Mouse (Mus musculus) retina, adult 2 months (tissue): ENCODE data around the gene Rab13.
"Not testable (repeated sequence)": the region's sequence is repeated elsewhere in the genome, so short reads cannot be mapped to it uniquely, and the experiment has no call there.

Experiments used
- DNase-seq: peaks from one replicate; pipeline ENCODE4 v3.0.0-alpha.2; 2012; ENCODE audit warnings: low read depth, low spot score

Rab13 gene

DNA sequence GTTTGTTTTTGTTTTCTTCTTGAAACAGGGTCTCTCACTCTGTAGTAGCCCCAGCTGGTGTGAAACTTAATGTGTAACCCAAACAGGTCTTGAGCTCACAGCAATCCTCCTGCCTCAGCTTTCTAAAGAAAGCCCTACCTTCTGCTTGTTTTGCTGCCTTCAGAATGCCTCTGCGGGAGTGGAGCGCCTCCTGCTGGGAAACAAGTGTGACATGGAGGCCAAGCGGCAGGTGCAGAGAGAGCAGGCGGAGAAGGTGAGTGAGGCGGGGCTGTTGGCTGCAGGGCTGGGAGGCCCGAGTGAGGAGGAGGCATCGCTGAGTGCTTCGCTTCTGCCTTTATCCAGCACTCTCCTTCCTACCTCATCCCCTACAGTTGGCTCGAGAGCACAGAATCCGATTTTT, 10.8 kb downstream of the Rab13 start:
- DNase-seq: no peak

DNA sequence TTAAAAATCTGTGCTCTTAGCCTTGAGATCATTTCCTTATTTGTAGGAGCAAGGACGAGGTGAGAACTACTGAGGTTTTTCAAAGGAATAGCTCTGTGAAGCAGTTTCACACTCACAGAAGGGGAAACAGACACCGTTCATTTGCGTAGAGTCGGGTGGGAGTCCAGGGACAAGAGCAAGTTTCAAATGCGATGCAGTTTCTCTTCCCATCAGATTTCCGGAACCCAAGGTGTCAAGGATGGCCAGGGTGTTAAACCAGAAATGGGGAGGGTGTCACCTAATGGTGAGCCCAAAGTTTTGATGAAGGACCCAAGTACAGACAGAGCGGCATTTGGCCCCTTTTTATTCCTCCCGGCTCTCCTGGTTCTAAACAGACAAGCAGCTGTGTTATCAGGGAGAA, 17.6 kb downstream of the Rab13 start:
- DNase-seq: no peak

DNA sequence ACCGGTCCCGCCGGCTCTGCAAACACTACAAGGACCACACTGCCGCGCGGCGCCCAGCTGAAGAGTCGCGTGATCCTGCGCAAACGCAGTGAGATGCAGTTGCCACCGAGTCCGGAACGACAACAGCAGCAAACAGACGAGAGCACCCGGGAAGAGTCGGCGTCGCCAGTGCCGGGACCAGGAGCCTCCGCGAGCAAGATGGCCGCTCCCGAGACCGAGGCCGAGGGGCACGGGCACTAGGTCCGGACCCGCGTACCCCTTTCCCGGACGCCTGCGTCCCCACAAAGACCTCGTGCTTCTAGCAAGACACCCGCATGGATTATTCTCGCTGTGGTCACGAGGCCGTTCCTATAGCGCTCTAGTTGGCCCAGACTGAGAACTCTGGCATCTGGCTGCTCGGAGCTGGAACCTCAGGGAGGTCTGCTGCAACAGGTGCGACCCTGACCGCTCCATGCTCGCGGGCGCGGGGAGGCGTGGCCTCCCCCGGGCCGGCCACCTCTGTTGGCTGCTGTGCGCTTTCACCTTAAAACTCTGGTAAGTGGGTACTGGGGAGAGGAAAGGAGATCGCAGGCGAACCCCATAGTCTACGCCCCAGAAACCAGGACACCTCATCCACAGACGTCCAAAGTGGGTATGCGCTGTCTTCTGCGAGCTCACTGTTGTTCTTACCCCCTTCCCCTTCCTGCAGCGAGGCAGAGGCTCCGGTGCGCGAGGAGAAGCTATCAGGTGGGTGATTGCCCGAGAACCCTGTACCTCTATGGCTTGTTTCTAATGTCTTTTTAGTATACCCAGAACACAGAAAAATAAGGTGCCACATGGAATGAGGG, 18.2 kb downstream of the Rab13 start, which contains the start of gene Jtb:
TSS of gene Jtb (plus strand) at position 91 of the 827 bp plus-strand sequence.
- DNase-seq: peak; percentile 82

DNA sequence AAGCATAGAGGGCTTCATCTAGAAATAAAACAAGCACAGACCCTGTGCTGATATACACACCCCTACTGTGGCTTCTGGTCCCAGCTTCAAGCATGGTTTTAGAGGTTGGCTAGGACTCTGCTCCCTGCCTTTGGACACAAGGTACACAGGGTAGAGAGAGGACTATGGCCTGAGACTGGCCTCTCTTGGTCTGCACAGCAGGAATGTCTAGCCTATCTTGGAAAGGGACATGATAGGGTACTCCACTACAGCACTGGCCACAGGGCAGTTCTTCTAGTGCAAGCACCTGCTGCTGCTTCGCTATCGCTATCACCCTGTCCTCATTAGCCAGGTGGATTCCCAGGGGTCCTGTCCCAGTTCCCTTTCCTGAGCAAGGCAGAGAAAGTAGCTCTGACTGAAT, 27.8 kb downstream of the Rab13 start:
- DNase-seq: no peak

DNA sequence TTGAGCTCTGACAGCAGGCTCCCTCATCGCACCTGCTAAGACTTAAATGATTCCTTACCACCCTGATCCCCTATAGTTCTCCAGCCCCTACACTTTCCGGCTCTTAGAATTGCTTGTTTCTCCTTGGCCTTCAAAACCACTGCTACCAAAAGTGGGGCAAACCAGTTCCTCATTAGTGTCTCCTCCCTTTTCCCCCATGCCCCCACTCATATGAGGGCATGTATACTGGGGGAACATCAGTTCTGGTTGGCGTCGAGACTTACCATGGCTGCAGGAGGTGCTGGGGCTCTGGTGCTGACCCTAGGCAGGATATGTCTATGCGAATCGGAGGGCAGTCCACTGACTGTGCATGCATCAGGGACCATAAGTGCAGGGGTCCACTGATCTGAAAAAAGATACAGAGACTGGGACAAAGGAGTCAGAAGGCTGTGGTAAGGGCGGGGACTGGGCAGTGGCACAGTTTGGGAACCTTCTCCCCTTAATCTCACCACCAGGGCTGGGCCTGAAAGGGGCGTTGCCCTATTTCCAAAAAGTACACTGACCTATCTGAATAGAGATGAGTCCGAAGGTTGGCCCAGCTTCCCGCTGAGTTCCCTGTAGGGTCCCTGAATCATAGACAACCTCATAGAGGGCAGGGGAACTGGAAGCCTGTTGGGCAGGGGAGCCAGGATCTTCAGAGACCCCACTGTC, 28.3 kb downstream of the Rab13 start:
- no peak for DNase-seq

DNA sequence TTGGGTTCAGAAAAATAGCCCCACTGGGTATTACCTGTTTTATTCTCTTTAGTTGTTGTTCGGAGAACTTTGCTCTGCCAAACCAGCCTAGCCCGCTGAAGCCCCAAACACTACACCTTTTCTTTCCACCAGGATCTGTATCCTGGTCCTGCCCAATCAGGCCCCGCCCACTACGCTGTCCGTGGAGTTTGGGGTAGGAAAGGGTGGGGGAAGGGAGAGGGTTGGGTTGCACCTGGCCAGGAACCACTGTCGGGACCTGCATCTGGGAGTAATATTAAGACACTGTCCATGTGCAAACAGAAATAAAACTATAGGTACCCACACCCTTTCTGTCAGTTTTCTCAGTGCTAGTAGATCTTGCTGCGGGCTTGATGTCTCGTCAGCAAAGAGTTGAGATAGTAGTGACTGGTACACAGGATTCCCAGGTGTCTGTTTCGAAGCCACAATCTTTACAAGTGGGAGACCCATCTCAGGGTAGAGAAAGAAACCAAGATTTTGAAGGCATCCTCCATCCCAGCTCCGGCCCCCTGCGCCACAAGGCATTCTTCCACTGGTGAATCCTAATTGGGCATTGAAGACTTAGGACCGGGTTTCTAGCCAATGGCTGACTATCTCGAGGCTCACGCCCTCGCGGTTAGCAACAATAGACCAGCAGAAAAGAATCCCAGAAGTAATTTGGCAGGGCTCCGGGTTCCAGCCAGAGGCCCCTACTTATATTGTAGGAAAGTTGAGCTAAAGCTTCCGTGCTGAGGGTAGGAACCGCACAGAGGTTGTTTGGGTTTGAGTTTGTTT, 29.7 kb downstream of the Rab13 start, which contains the start of gene Creb3l4:
TSS of gene Creb3l4 (minus strand) at position 529 of the 792 bp plus-strand sequence.
- DNase-seq: no peak

DNA sequence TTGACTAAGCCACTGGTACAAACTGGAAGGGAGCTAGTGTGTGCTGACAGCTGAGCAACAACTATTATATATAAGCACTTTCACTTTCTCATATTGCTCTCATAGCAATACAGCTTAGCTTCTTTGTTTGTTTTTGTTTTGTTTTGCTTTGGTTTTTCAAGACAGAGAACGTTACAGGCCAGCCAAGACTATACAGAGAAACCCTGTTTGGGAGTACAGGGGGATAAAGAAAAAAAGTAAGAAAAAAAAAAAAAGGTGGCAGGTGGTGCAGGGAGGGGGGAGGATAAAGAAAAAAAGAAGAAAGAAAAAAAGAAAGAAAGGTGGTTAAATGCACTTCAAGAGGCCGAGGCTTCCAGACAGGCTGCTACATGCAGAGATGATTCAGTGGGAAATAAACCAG, 31.9 kb downstream of the Rab13 start:
- DNase-seq: no peak

DNA sequence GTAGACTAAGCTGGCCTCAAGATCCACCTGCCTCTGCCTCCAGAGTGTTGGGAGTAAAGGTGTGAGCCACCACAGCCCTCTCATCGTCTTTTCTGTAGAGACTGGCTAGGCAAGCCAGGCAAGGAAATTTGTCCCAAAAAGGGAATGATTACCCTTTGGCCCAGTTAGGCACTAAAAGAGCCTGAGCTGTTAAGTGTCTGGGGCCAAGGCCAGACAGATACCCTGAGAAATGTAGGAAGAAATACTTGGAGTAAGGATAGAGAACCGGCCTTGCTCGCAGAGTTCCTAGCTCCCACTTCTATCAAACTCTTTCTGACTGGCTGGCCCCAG, 34.1 kb downstream of the Rab13 start:
- DNase-seq: no peak

DNA sequence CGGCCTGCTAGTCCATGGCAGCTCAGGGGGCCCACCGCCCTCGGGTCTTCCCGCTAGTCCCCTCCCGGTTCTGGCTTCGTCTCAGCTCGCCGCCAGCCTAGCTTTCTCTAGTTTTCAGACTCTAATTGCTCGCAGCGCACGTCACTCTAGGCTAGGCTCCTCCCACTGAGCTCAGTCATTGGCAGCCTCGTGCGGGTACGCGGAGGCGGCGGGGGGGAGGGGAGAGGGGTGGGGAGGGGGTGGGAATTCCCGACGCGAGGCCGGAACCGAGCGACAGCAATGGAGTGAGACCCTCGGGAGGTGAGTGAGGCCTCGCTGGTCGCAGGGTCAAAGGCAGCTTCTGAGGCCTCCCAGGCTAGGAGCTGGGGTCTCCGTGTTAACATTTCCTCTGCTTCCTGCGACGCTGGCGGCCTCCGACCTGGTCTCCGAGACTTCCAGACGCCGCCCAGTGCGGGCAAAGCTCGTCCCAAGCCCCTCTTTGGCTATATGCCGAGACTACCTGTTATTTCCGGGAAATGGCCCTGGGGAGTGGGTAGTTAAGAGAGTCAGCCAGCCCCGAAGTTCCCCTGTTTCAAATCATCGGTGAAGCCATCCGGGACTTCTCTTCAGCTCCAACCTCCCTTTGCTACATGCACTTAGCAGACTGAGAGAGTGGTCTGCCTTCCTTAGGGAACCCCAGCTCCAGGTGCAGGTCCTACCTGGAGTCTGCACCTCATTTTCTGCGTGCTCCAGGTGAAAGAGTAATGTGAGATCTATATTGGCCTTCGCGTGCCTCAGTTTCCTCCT, 34.7 kb downstream of the Rab13 start, which contains the start of gene Slc39a1:
TSS of gene Slc39a1 (plus strand) at position 213 of the 786 bp plus-strand sequence.
- peak; percentile 76 for DNase-seq

DNA sequence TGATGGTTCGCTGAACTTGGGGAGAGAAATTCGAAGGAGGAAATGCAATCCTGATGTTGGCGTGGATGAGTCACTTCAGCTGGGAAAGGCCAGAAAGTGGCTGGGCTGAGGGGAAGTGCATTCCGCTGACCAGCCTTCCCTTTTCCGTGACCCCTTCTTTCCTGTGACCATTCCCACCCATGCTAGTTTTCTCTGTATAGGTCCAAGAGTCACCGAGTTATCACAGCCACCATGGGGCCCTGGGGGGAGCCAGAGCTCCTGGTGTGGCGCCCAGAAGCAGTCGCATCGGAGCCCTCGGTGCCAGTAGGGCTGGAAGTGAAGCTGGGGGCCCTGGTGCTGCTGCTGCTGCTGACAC, 35.2 kb downstream of the Rab13 start:
- DNase-seq: no peak

DNA sequence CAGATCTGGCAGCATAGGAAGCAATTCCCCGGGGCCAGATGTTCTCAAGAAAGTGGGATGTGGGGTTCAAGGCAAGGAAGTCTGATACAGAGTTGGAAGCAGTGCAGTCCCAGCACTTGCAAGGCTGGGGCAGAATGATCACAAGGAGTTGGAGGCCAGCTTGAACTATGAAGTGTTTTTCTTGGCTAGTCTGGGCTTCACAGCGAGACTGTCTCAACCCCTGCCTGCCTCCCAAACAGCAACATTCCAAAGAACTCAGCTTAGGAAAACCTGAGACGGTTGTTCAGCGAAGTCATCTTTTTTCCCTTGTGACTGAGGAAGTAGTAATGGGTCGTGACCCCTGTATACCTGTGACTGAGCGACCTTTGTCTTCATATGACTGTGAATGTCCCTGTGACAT, 37.3 kb downstream of the Rab13 start:
- DNase-seq: no peak

DNA sequence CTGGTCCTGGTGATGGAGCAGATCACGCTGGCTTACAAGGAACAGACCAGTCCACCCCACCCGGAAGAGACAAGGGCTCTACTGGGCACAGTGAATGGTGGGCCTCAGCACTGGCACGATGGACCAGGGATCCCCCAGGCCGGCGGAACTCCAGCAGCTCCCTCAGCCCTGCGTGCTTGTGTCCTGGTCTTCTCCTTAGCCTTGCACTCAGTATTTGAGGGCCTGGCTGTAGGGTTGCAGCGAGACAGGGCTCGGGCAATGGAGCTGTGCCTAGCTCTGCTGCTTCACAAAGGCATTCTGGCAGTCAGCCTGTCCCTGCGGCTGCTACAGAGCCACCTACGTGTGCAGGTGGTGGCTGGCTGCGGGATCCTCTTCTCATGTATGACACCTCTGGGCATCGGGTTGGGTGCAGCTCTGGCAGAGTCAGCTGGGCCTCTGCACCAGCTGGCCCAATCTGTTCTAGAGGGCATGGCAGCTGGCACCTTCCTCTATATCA, 38.3 kb downstream of the Rab13 start:
- not testable (repeated sequence) for DNase-seq

DNA sequence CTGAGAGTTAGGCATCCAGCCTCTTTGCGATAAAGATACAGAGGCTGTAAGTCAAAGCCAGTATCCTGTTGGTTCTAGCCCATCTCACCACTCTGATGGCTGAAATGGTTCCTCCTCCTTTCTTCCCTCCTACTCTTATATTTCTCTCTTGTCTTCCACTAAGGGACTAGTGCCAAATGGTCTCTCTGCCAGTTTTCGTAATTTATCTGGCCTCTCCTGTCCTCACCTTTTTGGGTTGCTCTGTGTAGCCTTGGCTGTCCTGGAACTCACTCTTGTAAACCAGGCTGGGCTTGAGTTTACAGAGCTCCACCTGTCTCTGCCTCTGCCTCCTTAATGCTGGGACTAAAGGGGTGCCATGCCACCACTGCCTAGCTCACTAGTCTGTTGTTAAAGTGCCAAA, 39.2 kb downstream of the Rab13 start:
- not testable (repeated sequence) for DNase-seq

DNA sequence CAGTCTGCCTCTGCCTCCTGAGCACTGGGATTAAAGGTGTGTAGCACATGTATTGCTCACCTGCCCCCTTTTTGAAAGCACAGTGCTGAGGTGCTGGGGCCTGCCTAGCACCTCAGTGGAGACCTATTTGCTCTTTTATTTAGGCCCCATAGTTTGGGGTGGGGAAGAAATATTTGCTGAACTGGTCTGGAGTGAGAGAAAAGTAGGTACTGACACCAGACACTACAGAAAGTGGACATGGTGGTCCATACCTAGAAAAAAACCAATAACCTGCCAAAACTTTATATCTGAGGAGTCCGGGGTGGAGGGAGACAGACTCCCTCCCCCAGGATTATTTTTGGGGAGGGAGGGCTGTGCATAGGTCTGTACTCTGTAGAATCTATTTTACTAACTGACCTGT, 39.7 kb downstream of the Rab13 start:
- DNase-seq: not testable (repeated sequence)

DNA sequence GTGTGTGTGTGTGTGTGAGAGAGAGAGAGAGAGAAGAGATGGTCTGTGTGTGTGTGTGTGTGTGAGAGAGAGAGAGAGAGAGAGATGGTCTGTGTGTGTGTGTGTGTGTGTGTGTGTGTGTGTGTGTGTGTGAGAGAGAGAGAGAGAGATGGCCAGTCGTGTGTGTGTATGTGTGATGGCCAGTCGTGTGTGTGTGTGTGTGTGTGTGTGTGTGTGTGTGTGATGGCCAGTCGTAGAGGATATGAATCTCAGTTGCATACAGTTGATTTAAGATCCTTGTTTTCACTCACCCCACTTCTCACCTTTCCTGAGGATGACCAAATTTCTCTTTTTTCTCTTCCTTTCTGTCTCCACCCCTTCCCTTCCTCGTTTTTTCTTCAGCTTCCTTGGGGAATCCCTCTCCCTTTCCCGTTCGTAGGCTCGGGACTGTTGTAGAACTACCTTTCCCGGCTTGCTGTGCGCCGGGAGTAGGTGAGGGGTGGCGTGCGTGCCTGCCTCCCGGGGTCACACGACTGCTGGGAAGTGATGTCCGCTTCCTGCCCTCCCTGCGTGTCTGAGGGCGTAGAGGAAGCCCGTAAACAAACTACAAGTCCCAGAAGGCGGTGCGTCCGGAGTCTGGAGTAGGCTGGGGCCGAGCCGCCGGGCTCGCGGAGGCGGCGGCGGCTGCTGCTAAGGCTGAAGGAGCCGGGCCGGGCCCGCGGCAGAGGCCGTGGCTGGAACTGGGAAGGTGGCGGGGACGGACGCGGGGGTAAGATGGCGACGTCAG, 40.3 kb downstream of the Rab13 start, which contains the start of gene Crtc2:
TSS of gene Crtc2 (plus strand) at position 511 of the 766 bp plus-strand sequence.
- DNase-seq: peak; percentile 93

DNA sequence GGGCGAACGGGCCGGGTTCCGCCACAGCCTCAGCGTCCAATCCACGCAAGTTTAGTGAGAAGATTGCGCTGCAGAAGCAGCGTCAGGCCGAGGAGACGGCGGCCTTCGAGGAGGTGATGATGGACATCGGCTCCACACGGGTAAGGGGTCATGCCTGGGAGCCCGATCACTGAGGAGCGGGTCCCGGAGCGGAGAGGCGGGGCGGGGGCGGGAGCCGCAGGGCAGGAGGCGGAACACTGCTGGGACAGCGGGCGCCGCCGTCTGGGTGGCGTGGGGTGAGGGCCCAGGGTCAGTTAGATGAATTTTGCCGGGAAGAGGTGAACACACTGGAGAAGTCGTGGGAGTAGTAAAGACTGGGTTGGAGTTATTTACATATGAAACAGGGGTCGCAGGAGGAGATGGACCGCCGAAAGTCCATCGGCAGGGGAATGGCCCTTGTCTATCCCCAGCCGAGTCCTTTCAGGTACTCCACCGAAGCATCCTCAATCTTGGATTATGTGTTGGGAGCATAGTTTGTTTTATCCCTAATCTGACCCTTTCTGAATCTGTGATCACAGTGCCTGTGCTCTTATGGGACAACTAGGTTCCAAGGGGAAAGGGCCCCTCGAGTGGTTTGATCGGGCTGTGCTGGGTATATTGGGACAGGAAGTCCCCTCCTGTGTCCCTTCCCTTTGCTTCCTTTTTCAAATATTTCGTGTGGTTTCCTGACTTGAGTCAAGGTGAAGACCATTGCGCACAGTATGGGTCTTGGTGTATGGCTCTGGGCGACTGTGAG, 41.1 kb downstream of the Rab13 start:
- DNase-seq: no peak

DNA sequence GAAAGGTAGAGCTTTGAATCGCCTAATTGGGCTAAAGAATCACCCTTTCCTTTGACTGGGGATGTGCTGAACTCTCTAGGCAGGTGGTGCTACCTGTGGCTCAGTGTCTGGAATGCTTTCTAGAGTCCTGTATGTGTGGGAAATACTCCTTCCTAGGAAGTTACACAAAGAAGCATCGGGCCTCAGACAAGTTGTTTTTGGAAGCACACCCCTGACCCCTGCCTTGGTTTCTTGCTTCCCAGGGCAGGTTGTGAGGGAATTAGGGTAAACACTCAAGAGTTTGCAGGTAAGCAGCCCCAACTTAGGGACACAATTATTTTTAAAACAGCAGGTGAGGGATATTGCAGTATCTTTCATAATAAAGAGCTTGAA, 41.7 kb downstream of the Rab13 start:
- DNase-seq: no peak

DNA sequence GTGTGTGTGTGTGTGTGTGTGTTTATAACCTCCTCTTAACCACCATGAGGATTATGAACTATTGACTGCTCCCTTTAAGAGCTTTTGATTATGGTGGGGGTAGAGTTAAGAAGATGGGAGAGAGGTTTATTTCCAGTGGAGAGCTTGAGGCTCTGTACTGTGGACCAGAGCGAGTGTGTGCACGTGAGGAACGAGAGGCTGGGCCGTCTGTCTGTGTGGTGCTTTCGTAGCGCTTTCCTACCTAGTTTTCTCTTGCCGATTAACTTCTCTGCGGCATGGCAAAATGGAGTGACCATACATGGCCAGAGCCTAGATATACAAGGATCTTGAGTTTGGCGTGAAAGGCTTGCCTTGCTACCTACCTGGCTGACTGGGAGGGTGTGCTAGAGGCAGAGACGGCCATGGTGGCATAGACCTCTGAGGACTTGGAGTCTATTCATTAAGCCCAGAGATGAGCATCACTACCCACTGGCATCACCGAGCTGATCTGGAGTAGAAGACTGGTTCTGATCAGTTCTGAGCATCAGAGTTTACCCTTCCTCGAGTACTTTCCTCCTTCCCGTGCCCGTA, 42.4 kb downstream of the Rab13 start:
- no peak for DNase-seq
